Mouse (Mus musculus) yolk sac, embryonic 10.5 days (tissue): ENCODE measurements around the gene Nme7.

Experiments used
- DNase-seq: peaks from one replicate; pipeline ENCODE4 v3.0.0-alpha.2; 2017; ENCODE audit warnings: low spot score

Gene Nme7

GRCm38 (mm10) chr1:164303821-164304220 is at the start of gene Nme7:
Nme7 (plus strand) TSS chr1:164304121.
- DNase-seq = no peak

- DNase-seq = no peak
Measured at GRCm38 (mm10) chr1:164254836-164255235, 49.1 kb upstream of the Nme7 start.

- no peak for DNase-seq
Measured at GRCm38 (mm10) chr1:164260171-164261028, 43.5 kb upstream of the Nme7 start.

GRCm38 (mm10) chr1:164261553-164261952 is 42.4 kb upstream of the Nme7 start:
- DNase-seq = no peak

- no peak for DNase-seq
Measured at GRCm38 (mm10) chr1:164270941-164271340, 33.0 kb upstream of the Nme7 start.

GRCm38 (mm10) chr1:164273659-164274058 is 30.3 kb upstream of the Nme7 start:
- no peak for DNase-seq

GRCm38 (mm10) chr1:164275455-164275954 is 28.4 kb upstream of the Nme7 start, which contains the start of gene Ccdc181:
Ccdc181 (plus strand) TSS chr1:164275585.
- peak; percentile 89 for DNase-seq

- no peak for DNase-seq
Measured at GRCm38 (mm10) chr1:164276552-164276951, 27.4 kb upstream of the Nme7 start.

- no peak for DNase-seq
Measured at GRCm38 (mm10) chr1:164279332-164279731, 24.6 kb upstream of the Nme7 start.

GRCm38 (mm10) chr1:164284007-164284406 is 19.9 kb upstream of the Nme7 start:
- no peak for DNase-seq

- no peak for DNase-seq
Measured at GRCm38 (mm10) chr1:164287406-164287805, 16.5 kb upstream of the Nme7 start.

- no peak for DNase-seq
Measured at GRCm38 (mm10) chr1:164292040-164292439, 11.9 kb upstream of the Nme7 start.

GRCm38 (mm10) chr1:164294071-164294470 is 9.8 kb upstream of the Nme7 start:
- peak; percentile 54 for DNase-seq

GRCm38 (mm10) chr1:164296473-164296872 is 7.4 kb upstream of the Nme7 start:
- no peak for DNase-seq

GRCm38 (mm10) chr1:164301949-164302348 is 2.0 kb upstream of the Nme7 start:
- DNase-seq = no peak

GRCm38 (mm10) chr1:164307124-164307751 is 3.3 kb downstream of the Nme7 start, which contains the start of gene Blzf1:
Blzf1 (minus strand) TSS chr1:164307489.
- DNase-seq = peak; percentile 98

GRCm38 (mm10) chr1:164307922-164308321 is 4.0 kb downstream of the Nme7 start:
- no peak for DNase-seq

- no peak for DNase-seq
Measured at GRCm38 (mm10) chr1:164314085-164314484, 10.2 kb downstream of the Nme7 start.

- no peak for DNase-seq
Measured at GRCm38 (mm10) chr1:164315266-164315665, 11.3 kb downstream of the Nme7 start.

- DNase-seq = peak; percentile 55
Measured at GRCm38 (mm10) chr1:164316697-164317096, 12.8 kb downstream of the Nme7 start.

GRCm38 (mm10) chr1:164317261-164317660 is 13.3 kb downstream of the Nme7 start:
- DNase-seq = no peak

- DNase-seq = peak; percentile 70
Measured at GRCm38 (mm10) chr1:164318474-164318873, 14.6 kb downstream of the Nme7 start.

- peak; percentile 68 for DNase-seq
Measured at GRCm38 (mm10) chr1:164319542-164320140, 15.7 kb downstream of the Nme7 start.
